Mouse (Mus musculus): ENCODE data around the gene Msx2. TPM values are rescaled to one million over a fixed set of nuclear protein-coding genes. Genes with fewer than 3 reads are reported as not detected.

Gene Msx2
- polyA plus RNA-seq, 1 experiment, result 3.1 TPM

DNA sequence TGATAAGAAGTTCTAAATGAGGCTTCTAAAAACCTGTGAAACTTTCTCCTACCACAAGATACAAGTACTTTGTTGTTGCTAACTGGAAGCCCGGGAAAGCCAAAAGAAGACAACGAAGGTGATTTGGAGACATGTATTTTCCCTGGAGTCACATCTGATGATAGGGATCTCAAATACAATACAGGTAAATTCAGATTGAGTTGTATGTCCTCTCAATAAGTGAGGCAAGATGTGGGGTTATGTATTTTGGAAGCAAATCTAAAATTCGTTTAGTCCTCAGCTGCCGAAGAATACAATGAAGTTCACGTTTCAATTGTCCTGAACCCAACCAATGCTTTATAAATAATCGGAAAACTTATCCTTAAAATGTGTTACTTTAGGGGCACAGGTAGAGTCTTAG lies 1.6 kb upstream of the Msx2 start:
- TF ChIP-seq CTCF (IDR thresholded peaks at IDR 0.05; ENCODE audit: low read depth, low read length) (no peak), POLR2A (IDR thresholded peaks at IDR 0.05; ENCODE audit: insufficient read depth, low read length) (no peak), EP300 (IDR thresholded peaks at IDR 0.05; ENCODE audit: insufficient read depth, low read depth, low read length) (no peak)
- H3K4me1 ChIP-seq (ENCODE audit: control insufficient read depth, insufficient read depth, low read length), result no peaks in the 10 kb centered on the region
- no peaks in the 10 kb centered on the region for H3K9me3 ChIP-seq (replicated peaks; ENCODE audit: control insufficient read depth, insufficient read depth, low read length, poor library complexity, severe bottlenecking)
- no peak overlapping the region for H3K9ac ChIP-seq (ENCODE audit: low read depth, poor library complexity, severe bottlenecking)
- H3K4me3 ChIP-seq (ENCODE audit: low read depth, low read length), result no peak overlapping the region
- no peaks in the 10 kb centered on the region for H3K36me3 ChIP-seq (ENCODE audit: control insufficient read depth, insufficient read depth, low read length, poor library complexity, severe bottlenecking)
- H3K27ac ChIP-seq (ENCODE audit: insufficient read depth, low read length), result no peak overlapping the region
- H3K27me3 ChIP-seq (ENCODE audit: control insufficient read depth, insufficient read depth, low read length, poor library complexity, severe bottlenecking), result peaks cover 26% of the 10 kb centered on the region

DNA sequence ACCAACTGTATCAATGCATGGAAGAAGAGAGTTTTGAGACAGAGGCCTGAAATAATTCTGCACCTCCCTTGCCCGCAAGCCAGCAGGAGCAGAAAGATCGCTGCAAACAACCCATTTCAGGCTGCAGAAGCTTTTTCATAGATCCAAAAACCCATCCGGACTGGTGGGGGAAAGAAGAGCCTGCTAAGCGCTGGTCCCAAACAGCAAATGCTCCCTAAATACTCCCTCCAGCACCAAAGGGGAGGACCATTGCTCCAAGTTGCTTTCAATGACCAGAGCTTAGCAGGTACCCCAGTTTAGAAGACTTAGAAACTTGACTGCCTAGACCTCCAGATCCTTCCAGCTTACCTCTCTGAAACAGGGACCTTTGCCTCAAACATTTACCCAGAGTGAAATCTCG lies 1.1 kb upstream of the Msx2 start:
- H3K4me3 ChIP-seq (ENCODE audit: low read depth, low read length), result no peak overlapping the region
- no peak overlapping the region for H3K9ac ChIP-seq (ENCODE audit: low read depth, poor library complexity, severe bottlenecking)
- H3K4me1 ChIP-seq (ENCODE audit: control insufficient read depth, insufficient read depth, low read length), result no peaks in the 10 kb centered on the region
- no peaks in the 10 kb centered on the region for H3K9me3 ChIP-seq (replicated peaks; ENCODE audit: control insufficient read depth, insufficient read depth, low read length, poor library complexity, severe bottlenecking)
- peaks cover 26% of the 10 kb centered on the region for H3K27me3 ChIP-seq (ENCODE audit: control insufficient read depth, insufficient read depth, low read length, poor library complexity, severe bottlenecking)
- H3K36me3 ChIP-seq (ENCODE audit: control insufficient read depth, insufficient read depth, low read length, poor library complexity, severe bottlenecking), result no peaks in the 10 kb centered on the region
- no peak overlapping the region for H3K27ac ChIP-seq (ENCODE audit: insufficient read depth, low read length)
- no peak for TF ChIP-seq POLR2A (IDR thresholded peaks at IDR 0.05; ENCODE audit: insufficient read depth, low read length)
- TF ChIP-seq CTCF (IDR thresholded peaks at IDR 0.05; ENCODE audit: low read depth, low read length), result no peak
- TF ChIP-seq EP300 (IDR thresholded peaks at IDR 0.05; ENCODE audit: insufficient read depth, low read depth, low read length), result no peak

DNA sequence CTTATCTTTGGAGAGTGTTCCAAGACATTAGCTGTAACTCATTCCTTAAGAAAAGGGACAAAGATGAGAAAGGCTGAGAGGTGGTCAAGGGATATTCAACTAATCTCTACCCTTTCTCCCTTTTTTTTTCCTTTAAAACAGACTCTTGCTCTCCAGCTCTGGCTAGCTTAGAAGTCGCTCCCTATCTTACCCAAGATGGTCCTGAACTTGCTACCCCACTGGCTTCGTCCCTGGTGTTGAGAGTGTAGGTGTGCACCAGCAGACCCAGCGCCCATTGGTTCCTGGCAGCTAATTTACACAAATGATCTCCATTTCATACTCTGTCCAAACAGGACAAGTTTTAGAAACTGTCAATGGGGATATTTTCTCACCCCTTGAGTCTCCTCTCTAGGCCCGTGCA lies 417 bp upstream of the Msx2 start:
- TF ChIP-seq EP300 (IDR thresholded peaks at IDR 0.05; ENCODE audit: insufficient read depth, low read depth, low read length) (no peak), CTCF (IDR thresholded peaks at IDR 0.05; ENCODE audit: low read depth, low read length) (no peak), POLR2A (IDR thresholded peaks at IDR 0.05; ENCODE audit: insufficient read depth, low read length) (no peak)
- Histone ChIP-seq H3K36me3 (ENCODE audit: control insufficient read depth, insufficient read depth, low read length, poor library complexity, severe bottlenecking) (no peaks in the 10 kb centered on the region), H3K9ac (ENCODE audit: low read depth, poor library complexity, severe bottlenecking) (no peak overlapping the region), H3K4me1 (ENCODE audit: control insufficient read depth, insufficient read depth, low read length) (no peaks in the 10 kb centered on the region), H3K27ac (ENCODE audit: insufficient read depth, low read length) (no peak overlapping the region), H3K27me3 (ENCODE audit: control insufficient read depth, insufficient read depth, low read length, poor library complexity, severe bottlenecking) (peaks cover 26% of the 10 kb centered on the region), H3K4me3 (ENCODE audit: low read depth, low read length) (no peak overlapping the region), H3K9me3 (replicated peaks; ENCODE audit: control insufficient read depth, insufficient read depth, low read length, poor library complexity, severe bottlenecking) (no peaks in the 10 kb centered on the region)

DNA sequence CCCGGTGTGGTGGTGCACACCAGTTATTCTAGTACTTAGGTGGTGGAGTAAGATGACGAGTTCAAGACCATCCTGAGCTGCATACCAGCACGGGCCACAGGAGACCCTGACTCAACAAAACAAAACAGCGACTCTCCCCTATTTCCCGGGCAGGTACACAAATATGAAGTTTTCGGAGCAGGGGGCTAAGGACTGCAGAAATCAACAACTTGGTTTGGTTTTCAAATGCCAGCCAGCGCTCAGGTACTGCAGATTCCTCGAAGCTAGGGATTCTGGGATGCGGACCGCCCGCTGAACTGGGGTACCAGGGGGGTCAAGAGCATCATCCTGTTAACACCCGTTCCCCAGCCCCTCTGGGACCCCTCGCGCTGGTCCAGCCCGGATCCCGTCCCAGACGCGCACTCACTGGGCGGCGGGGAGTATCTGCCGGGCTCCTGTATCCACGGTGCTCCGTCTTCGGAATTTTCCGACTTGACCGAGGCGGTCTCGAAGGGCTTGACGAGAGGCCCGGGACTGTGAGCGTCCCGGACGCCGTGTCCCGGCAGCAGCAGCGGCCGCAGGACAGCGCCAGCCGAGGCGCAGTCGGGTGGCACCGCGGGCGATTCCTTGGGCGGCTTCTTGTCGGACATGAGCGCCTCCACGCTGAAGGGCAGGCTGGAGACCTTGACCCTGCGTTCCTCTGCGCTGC lies 804 bp downstream of the Msx2 start:
- Histone ChIP-seq H3K27ac (ENCODE audit: insufficient read depth, low read length) (no peak overlapping the region), H3K4me1 (ENCODE audit: control insufficient read depth, insufficient read depth, low read length) (no peaks in the 10 kb centered on the region), H3K36me3 (ENCODE audit: control insufficient read depth, insufficient read depth, low read length, poor library complexity, severe bottlenecking) (no peaks in the 10 kb centered on the region), H3K9ac (ENCODE audit: low read depth, poor library complexity, severe bottlenecking) (peak overlapping the region; percentile 66), H3K4me3 (ENCODE audit: low read depth, low read length) (peak overlapping the region; percentile 47), H3K9me3 (replicated peaks; ENCODE audit: control insufficient read depth, insufficient read depth, low read length, poor library complexity, severe bottlenecking) (no peaks in the 10 kb centered on the region), H3K27me3 (ENCODE audit: control insufficient read depth, insufficient read depth, low read length, poor library complexity, severe bottlenecking) (peaks cover 23% of the 10 kb centered on the region)
- TF ChIP-seq CTCF (IDR thresholded peaks at IDR 0.05; ENCODE audit: low read depth, low read length), result no peak
- TF ChIP-seq POLR2A (IDR thresholded peaks at IDR 0.05; ENCODE audit: insufficient read depth, low read length), result no peak
- TF ChIP-seq EP300 (IDR thresholded peaks at IDR 0.05; ENCODE audit: insufficient read depth, low read depth, low read length), result no peak

- Histone ChIP-seq H3K9ac (ENCODE audit: low read depth, poor library complexity, severe bottlenecking) (no peak overlapping the region), H3K27me3 (ENCODE audit: control insufficient read depth, insufficient read depth, low read length, poor library complexity, severe bottlenecking) (peaks cover 25% of the 10 kb centered on the region), H3K36me3 (ENCODE audit: control insufficient read depth, insufficient read depth, low read length, poor library complexity, severe bottlenecking) (no peaks in the 10 kb centered on the region), H3K27ac (ENCODE audit: insufficient read depth, low read length) (no peak overlapping the region), H3K4me1 (ENCODE audit: control insufficient read depth, insufficient read depth, low read length) (no peaks in the 10 kb centered on the region), H3K9me3 (replicated peaks; ENCODE audit: control insufficient read depth, insufficient read depth, low read length, poor library complexity, severe bottlenecking) (no peaks in the 10 kb centered on the region), H3K4me3 (ENCODE audit: low read depth, low read length) (no peak overlapping the region)
- TF ChIP-seq EP300 (IDR thresholded peaks at IDR 0.05; ENCODE audit: insufficient read depth, low read depth, low read length) (no peak), CTCF (IDR thresholded peaks at IDR 0.05; ENCODE audit: low read depth, low read length) (no peak), POLR2A (IDR thresholded peaks at IDR 0.05; ENCODE audit: insufficient read depth, low read length) (no peak)
Observed at GRCm38 (mm10) chr13:53471411-53471810, 1.5 kb downstream of the Msx2 start.

- H3K9ac ChIP-seq (ENCODE audit: low read depth, poor library complexity, severe bottlenecking), result no peak overlapping the region
- peaks cover 32% of the 10 kb centered on the region for H3K27me3 ChIP-seq (ENCODE audit: control insufficient read depth, insufficient read depth, low read length, poor library complexity, severe bottlenecking)
- H3K9me3 ChIP-seq (replicated peaks; ENCODE audit: control insufficient read depth, insufficient read depth, low read length, poor library complexity, severe bottlenecking), result no peaks in the 10 kb centered on the region
- no peak overlapping the region for H3K27ac ChIP-seq (ENCODE audit: insufficient read depth, low read length)
- no peak for TF ChIP-seq POLR2A (IDR thresholded peaks at IDR 0.05; ENCODE audit: insufficient read depth, low read length)
- no peak for TF ChIP-seq CTCF (IDR thresholded peaks at IDR 0.05; ENCODE audit: low read depth, low read length)
- no peak for TF ChIP-seq EP300 (IDR thresholded peaks at IDR 0.05; ENCODE audit: insufficient read depth, low read depth, low read length)
- no peaks in the 10 kb centered on the region for H3K4me1 ChIP-seq (ENCODE audit: control insufficient read depth, insufficient read depth, low read length)
- H3K4me3 ChIP-seq (ENCODE audit: low read depth, low read length), result no peak overlapping the region
- no peaks in the 10 kb centered on the region for H3K36me3 ChIP-seq (ENCODE audit: control insufficient read depth, insufficient read depth, low read length, poor library complexity, severe bottlenecking)
Observed at GRCm38 (mm10) chr13:53470437-53471151, 2.3 kb downstream of the Msx2 start.
